Mouse (Mus musculus) G1E (cell line): Measurements from ENCODE around the gene Wdhd1.

Experiments used
- CTCF ChIP-seq: IDR thresholded peaks from 2 replicates; pipeline ENCODE4 v1.5.1; 2012; ENCODE audit warnings: low read depth, low read length, inconsistent platforms, mixed read lengths
- GATA1 ChIP-seq: IDR thresholded peaks from 2 replicates; pipeline ENCODE4 v1.6.1; 2012; ENCODE audit warnings: borderline replicate concordance, low read length, inconsistent platforms, mixed read lengths
- GATA2 ChIP-seq: IDR thresholded peaks from 2 replicates; pipeline ENCODE4 v1.6.1; 2012; ENCODE audit warnings: low read depth, low read length, inconsistent platforms, borderline replicate concordance

GRCm38 (mm10) chr14:47319362-47319761 is 42.7 kb upstream of the Wdhd1 start:
- TF ChIP-seq CTCF (no peak), GATA2 (no peak), GATA1 (no peak)
